Mouse (Mus musculus): ENCODE results near the gene Pum1. TPM values are rescaled to one million over a fixed set of nuclear protein-coding genes. Genes with fewer than 3 reads are reported as not detected.
A peak's percentile ranks its signal among the peaks of the same experiment; 100 is the strongest.

Gene Pum1
- polyA plus RNA-seq, 1 experiment from 2014 or later: 119 TPM

DNA sequence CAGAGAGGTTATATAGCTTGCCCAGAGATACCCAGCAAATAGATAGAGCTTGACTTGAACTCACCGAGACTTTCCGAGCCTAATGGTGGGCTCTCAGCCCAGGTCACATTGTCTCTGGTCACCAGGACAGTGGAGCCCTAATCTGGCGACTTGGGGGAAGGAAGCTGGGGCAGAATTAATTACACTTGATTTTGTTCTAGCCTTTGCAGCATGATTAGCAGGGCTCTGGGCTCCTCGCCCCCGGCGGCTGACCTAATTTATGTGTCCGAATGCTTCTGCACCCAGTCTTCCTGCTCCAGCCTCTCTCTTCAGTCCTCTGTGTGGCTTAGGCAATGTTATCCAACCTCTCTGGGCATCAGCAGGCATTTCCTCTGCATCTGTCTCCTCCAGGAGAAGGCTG, 148.3 kb downstream of the Pum1 start:
- H3K27ac ChIP-seq: 0 out of 2 replicates have a peak overlapping the region, but pooled peaks have one; percentile 7
- H3K4me3 ChIP-seq: no peak overlapping the region
- no peak for ATAC-seq (ENCODE audit: low FRiP score)
- no peaks in the 10 kb centered on the region for H3K27me3 ChIP-seq
- no peak overlapping the region; the same call in 1 of the 2 replicates for H3K9ac ChIP-seq
- H3K4me1 ChIP-seq: peaks cover 67% of the 10 kb centered on the region
- no peaks in the 10 kb centered on the region for H3K36me3 ChIP-seq
- WGBS: 48% methylated on average over 7 of the region's 7 CpGs
- no peak overlapping the region for H3K4me2 ChIP-seq (replicated peaks)
- no peaks in the 10 kb centered on the region for H3K9me3 ChIP-seq (replicated peaks)

DNA sequence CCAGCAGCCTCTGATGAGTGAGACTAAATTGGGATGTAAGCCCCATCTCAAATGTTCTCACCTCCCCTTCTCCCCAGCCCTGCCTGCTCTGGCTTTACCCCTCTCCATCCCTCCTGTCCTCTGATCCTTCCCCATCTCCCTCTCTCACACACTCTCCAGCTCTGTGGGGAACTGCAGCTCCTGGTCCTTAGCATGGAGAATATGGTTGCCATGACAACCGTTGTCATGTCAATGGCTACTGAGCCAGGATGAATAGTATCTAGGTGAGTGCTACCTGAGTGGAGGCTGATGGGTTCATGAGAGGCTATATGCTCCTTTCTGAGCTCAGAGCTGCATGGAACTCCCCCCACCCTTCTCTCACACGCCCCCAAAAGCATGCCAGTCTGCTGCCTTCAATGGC, 150.8 kb downstream of the Pum1 start:
- Histone ChIP-seq H3K9ac (no peak overlapping the region; the same call in 1 of the 2 replicates), H3K4me3 (no peak overlapping the region), H3K4me1 (peaks cover 63% of the 10 kb centered on the region), H3K27ac (peak overlapping the region; percentile 86), H3K27me3 (0 out of 2 replicates have a peak, but pooled peaks cover 5% of the 10 kb centered on the region), H3K4me2 (replicated peaks) (peak overlapping the region; percentile 22; the same call in 1 of the 2 replicates), H3K9me3 (replicated peaks) (no peaks in the 10 kb centered on the region), H3K36me3 (peaks cover 6% of the 10 kb centered on the region; the same call in 1 of the 2 replicates)
- ATAC-seq (ENCODE audit: low FRiP score): peak; percentile 64
- 51% methylated on average over 2 of the region's 2 CpGs for WGBS

DNA sequence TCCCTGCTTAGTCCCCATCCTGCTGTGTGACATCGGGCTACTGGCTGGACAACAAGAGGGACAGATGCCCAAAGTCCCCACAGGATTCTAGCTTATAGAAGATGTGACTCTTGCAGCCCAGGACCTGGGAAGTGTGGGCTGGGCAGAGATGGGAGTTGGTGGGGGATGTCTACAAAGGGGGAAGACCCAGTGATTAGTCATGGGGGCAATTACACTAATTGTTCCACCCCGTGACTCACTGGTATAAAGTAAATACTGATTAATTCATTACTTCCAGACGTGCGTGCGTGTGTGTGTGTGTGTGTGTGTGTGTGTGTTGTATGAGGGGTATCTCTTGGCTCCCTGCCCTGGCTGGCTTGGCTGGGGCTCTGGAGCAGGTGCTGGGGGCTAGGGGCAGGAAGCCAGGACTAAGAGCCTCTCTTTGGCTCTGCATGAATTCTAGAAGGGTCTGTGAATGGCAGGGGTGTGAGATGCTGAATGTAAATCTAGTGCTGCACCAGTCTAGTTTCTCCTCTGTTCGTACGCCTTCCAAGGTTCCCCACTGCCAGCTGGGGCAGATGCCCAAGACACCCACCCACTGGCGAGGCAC, 151.7 kb downstream of the Pum1 start:
- peak overlapping the region; percentile 86 for H3K27ac ChIP-seq

DNA sequence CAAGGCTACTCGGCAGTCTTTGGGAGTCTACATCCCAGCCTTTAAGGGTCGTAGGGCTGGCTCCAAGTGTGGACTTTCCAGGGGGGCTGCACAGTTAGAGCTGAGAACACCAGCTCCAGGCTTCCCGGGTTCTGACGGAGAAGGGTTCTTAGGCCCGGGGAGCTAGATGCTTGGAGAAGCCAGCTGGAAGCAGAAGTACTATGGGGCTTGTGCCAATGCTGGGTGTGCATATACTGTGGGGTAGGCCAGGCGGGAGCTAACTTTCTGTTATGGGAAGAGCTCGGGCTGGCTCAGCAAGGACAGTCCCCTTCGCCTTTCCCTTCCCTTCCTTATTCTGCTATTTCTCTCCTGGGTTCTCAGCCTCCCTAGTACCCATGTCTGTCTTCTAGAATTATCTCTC, 152.7 kb downstream of the Pum1 start:
- H3K9me3 ChIP-seq (replicated peaks): no peaks in the 10 kb centered on the region
- H3K4me3 ChIP-seq: no peak overlapping the region
- no peak overlapping the region for H3K9ac ChIP-seq
- H3K4me1 ChIP-seq: peaks cover 47% of the 10 kb centered on the region
- WGBS: 83% methylated on average over 8 of the region's 8 CpGs
- H3K27me3 ChIP-seq: 0 out of 2 replicates have a peak, but pooled peaks cover 5% of the 10 kb centered on the region
- H3K36me3 ChIP-seq: peaks cover 13% of the 10 kb centered on the region; the same call in 1 of the 2 replicates
- no peak for ATAC-seq (ENCODE audit: low FRiP score)
- H3K27ac ChIP-seq: no peak overlapping the region
- no peak overlapping the region for H3K4me2 ChIP-seq (replicated peaks)

More for the DNA sequence above, 151.7 kb downstream of the Pum1 start:
- Histone ChIP-seq H3K9ac (no peak overlapping the region), H3K4me1 (peaks cover 55% of the 10 kb centered on the region), H3K4me3 (no peak overlapping the region), H3K4me2 (replicated peaks) (no peak overlapping the region), H3K9me3 (replicated peaks) (no peaks in the 10 kb centered on the region), H3K36me3 (peaks cover 8% of the 10 kb centered on the region; the same call in 1 of the 2 replicates), H3K27me3 (0 out of 2 replicates have a peak, but pooled peaks cover 5% of the 10 kb centered on the region)
- WGBS: 43% methylated on average over 8 of the region's 8 CpGs
- peak; percentile 30; the same call in 1 of the 2 replicates for ATAC-seq (ENCODE audit: low FRiP score)

DNA sequence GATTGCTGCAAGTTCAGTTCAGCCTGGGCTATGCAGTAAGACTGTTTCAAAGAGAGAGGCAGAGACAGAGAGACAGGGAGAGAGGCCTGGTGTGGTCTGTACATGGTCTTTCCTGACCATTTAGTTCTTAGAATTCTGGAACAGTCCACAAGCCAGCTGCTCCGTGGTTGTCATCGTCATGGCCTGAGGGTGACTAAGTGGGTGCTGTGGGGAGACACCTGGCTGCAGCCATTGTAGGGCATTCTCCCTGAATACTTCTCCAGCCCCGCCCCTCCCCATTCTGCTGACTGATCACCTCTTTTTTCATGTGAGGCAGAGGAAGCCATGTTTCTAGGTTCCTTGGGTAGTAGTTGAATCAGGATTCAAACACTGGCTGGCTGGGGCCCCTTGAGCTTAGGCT, 156.7 kb downstream of the Pum1 start:
- no peak overlapping the region for H3K4me3 ChIP-seq
- H3K27ac ChIP-seq: no peak overlapping the region
- H3K4me1 ChIP-seq: peaks cover 8% of the 10 kb centered on the region
- H3K36me3 ChIP-seq: peaks cover 45% of the 10 kb centered on the region
- 0 out of 2 replicates have a peak, but pooled peaks cover 5% of the 10 kb centered on the region for H3K27me3 ChIP-seq
- H3K4me2 ChIP-seq (replicated peaks): no peak overlapping the region
- WGBS: 87% methylated on average over 3 of the region's 3 CpGs
- ATAC-seq (ENCODE audit: low FRiP score): no peak
- H3K9me3 ChIP-seq (replicated peaks): no peaks in the 10 kb centered on the region
- H3K9ac ChIP-seq: no peak overlapping the region

DNA sequence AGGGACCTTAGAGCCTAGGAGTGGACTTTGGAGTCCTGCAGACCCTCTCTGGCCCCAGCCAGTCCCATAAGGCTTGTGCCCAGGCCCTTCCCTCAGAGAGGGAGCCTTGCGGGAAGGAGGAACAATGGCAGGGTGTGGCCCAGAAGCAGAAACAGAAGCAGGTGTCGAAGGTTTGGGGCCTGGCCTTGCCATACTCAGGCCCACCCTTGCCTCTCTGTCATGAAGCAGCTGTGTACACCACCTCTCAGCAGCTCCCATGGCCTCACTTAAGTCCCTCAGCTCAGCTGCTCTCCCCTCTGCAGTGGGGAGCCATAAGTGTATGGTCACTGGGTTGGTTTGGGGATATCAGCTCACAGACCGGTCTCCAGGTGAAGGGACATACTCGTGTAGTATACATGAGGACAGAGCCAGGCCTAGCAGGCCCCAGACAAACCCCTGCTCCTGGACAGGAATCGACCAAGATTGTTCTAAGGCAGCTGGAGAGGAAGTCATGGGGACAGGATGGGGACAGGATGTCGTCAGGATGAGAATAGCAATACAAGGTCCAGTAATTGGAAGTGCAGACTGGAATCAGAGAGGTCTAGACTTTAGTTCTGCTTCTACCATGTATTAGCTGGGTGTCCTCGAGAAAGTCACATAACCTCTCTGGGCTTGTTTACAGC, 157.6 kb downstream of the Pum1 start:
- 0 out of 2 replicates have a peak, but pooled peaks cover 5% of the 10 kb centered on the region for H3K27me3 ChIP-seq
- 85% methylated on average over 7 of the region's 7 CpGs for WGBS
- H3K4me3 ChIP-seq: no peak overlapping the region
- H3K4me2 ChIP-seq (replicated peaks): no peak overlapping the region
- peaks cover 45% of the 10 kb centered on the region for H3K36me3 ChIP-seq
- no peaks in the 10 kb centered on the region; the same call in 1 of the 2 replicates for H3K4me1 ChIP-seq
- H3K9ac ChIP-seq: no peak overlapping the region
- no peak overlapping the region for H3K27ac ChIP-seq
- ATAC-seq (ENCODE audit: low FRiP score): no peak
- H3K9me3 ChIP-seq (replicated peaks): no peaks in the 10 kb centered on the region

DNA sequence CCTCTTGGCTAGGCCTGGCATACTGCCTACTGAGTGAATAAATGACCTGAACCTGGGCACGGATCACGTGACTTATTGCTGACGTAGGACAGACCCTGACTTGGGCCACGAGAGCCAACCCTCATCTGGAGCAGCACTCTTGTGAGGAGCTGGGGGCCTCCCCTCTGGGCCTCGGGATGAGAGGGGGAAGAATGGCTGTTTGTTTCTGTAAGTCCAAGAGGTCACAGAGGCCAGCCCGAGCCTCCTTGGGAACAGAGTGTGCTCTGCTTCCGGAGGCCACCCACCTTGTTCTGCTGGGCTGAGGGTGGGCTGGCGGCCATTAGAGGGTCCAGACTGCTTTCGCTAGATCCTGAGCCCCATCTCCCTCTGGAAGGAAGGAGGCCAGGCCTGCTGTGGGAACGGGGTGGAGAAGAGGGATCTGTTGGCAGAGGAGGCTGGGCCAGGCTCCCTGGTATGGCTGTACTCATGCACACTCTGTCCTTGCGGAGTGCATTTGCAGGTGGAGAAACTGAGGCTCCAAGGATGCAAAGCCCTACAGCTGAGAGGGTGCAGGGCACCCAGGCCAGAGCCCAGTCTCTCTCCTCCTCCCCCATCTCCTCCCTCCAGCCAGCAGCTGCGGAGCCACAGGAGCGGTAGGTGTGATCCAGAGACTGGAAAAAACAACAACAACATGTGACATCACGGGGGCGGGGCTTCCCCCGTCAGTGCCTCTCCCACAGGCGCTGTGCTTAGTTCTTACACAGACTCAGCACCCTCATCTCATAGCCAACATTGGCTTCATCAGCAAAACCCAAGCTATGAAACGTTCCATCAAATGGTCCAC, 165.9 kb downstream of the Pum1 start:
- peak; percentile 32; the same call in 1 of the 2 replicates for ATAC-seq (ENCODE audit: low FRiP score)
- H3K4me2 ChIP-seq (replicated peaks): peak overlapping the region; percentile 19; the same call in 1 of the 2 replicates
- H3K27me3 ChIP-seq: no peaks in the 10 kb centered on the region
- H3K4me3 ChIP-seq: no peak overlapping the region
- H3K4me1 ChIP-seq: peaks cover 25% of the 10 kb centered on the region
- 8% methylated on average over 18 of the region's 18 CpGs for WGBS
- no peaks in the 10 kb centered on the region for H3K9me3 ChIP-seq (replicated peaks)
- H3K27ac ChIP-seq: peak overlapping the region; percentile 12; the same call in 1 of the 2 replicates
- no peak overlapping the region for H3K9ac ChIP-seq
- H3K36me3 ChIP-seq: peaks cover 5% of the 10 kb centered on the region; the same call in 1 of the 2 replicates

Other genes with a start within 250 kb of the Pum1 start
- gene Nkain1, start 89.1 kb upstream of the Pum1 start, polyA plus RNA-seq (2016; fragmentation: Nextera tagmentation; extraction: Ambion mirVana): 13.9 and 16.2 TPM in 2 replicates
- gene Sdc3, start 129.2 kb downstream of the Pum1 start, polyA plus RNA-seq (2016; fragmentation: Nextera tagmentation; extraction: Ambion mirVana): 60.5 and 66.7 TPM in 2 replicates
- 22.7 and 23.3 TPM in 2 replicates for gene Laptm5, start 249.8 kb downstream of the Pum1 start, polyA plus RNA-seq (2016; fragmentation: Nextera tagmentation; extraction: Ambion mirVana)